Mouse (Mus musculus) heart, embryonic 15.5 days (tissue): ENCODE measurements at regions not wholly inside any gene's neighbourhood (a gene's known extent, or its start where the extent isn't known, plus 50 kb on each side); places are given as distances from the start of the nearest gene placed in this dataset.
"Not testable (repeated sequence)": the region's sequence is repeated elsewhere in the genome, so short reads cannot be mapped to it uniquely, and the experiment has no call there.

Experiments used
- ATAC-seq: fragments of 200-750 bp; cut with Nextera tagmentation; replicated peaks from 2 replicates; pipeline ENCODE4 v1.8.0; 2017; ENCODE audit warnings: low read depth, moderate TSS enrichment; ENCODE audit not compliant: insufficient number of reproducible peaks, insufficient read depth, low FRiP score
- H3K27ac ChIP-seq: fragments of 300-500 bp; sonication (generic); 2 replicates; pipeline ENCODE4 v1.5.1; 2015; ENCODE audit warnings: mild to moderate bottlenecking, inconsistent platforms
- H3K27me3 ChIP-seq: fragments of 300-500 bp; sonication (generic); 2 replicates; pipeline ENCODE4 v1.6.1; 2015; ENCODE audit warnings: inconsistent platforms
- H3K36me3 ChIP-seq: fragments of 300-500 bp; sonication (generic); 2 replicates; pipeline ENCODE4 v1.6.1; 2015; ENCODE audit warnings: mild to moderate bottlenecking, inconsistent platforms
- H3K4me1 ChIP-seq: fragments of 300-500 bp; sonication (generic); replicated peaks from 2 replicates; pipeline ENCODE4 v1.6.1; 2015; ENCODE audit warnings: inconsistent platforms
- H3K4me2 ChIP-seq: fragments of 300-500 bp; sonication (generic); 2 replicates; pipeline ENCODE4 v1.6.1; 2015; ENCODE audit warnings: inconsistent platforms, mild to moderate bottlenecking, moderate library complexity
- H3K4me3 ChIP-seq: fragments of 300-500 bp; sonication (generic); 2 replicates; pipeline ENCODE4 v1.5.1; 2015; ENCODE audit warnings: mild to moderate bottlenecking, inconsistent platforms
- H3K9ac ChIP-seq: fragments of 300-500 bp; sonication (generic); 2 replicates; pipeline ENCODE4 v1.6.1; 2015; ENCODE audit warnings: mild to moderate bottlenecking, inconsistent platforms
- H3K9me3 ChIP-seq: fragments of 300-500 bp; sonication (generic); replicated peaks from 2 replicates; pipeline ENCODE4 v1.6.1; 2016; ENCODE audit warnings: inconsistent platforms
- WGBS: fragments of 180-500 bp; shearing (Covaris S2); methylation state at CpG from one replicate; pipeline ENCODE4 v1.1.7; 2015; ENCODE audit warnings: mixed read lengths; 5-methylcytosine and 5-hydroxymethylcytosine counted together

GRCm38 (mm10) chrX:75734628-75735302 lies 140.2 kb downstream of the Pls3 start:
- not testable (repeated sequence) for ATAC-seq, H3K36me3 ChIP-seq, H3K9ac ChIP-seq, H3K4me1 ChIP-seq, H3K9me3 ChIP-seq, H3K27ac ChIP-seq, H3K4me3 ChIP-seq, H3K4me2 ChIP-seq, H3K27me3 ChIP-seq
- 55% methylated on average over 9 of the region's 13 CpGs for WGBS

- ATAC-seq, H3K9ac ChIP-seq, H3K27me3 ChIP-seq, H3K4me1 ChIP-seq, H3K4me2 ChIP-seq, H3K36me3 ChIP-seq, H3K27ac ChIP-seq, H3K9me3 ChIP-seq: not testable (repeated sequence)
- WGBS, result 71% methylated on average over 11 of the region's 11 CpGs
- H3K4me3 ChIP-seq, result 0 out of 2 replicates have a peak overlapping the region, but pooled peaks have one; percentile 17
These were observed 141.3 kb downstream of the Pls3 start for GRCm38 (mm10) chrX:75733651-75734050.

GRCm38 (mm10) chrX:75729791-75730190 lies 145.2 kb downstream of the Pls3 start:
- WGBS, result 57% methylated on average over 12 of the region's 12 CpGs
- not testable (repeated sequence) for ATAC-seq

GRCm38 (mm10) chrX:75728507-75728906 lies 146.5 kb downstream of the Pls3 start:
- H3K4me3 ChIP-seq, result no peak overlapping the region
- no peak overlapping the region for H3K4me2 ChIP-seq
- no peaks in the 10 kb centered on the region for H3K9me3 ChIP-seq
- WGBS, result 50% methylated on average over 3 of the region's 4 CpGs
- 0 out of 2 replicates have a peak, but pooled peaks cover 4% of the 10 kb centered on the region for H3K36me3 ChIP-seq
- no peak overlapping the region for H3K9ac ChIP-seq
- no peak for ATAC-seq
- no peaks in the 10 kb centered on the region for H3K27me3 ChIP-seq
- no peak overlapping the region for H3K27ac ChIP-seq
- H3K4me1 ChIP-seq, result no peaks in the 10 kb centered on the region

More at GRCm38 (mm10) chrX:75729791-75730190, 145.2 kb downstream of the Pls3 start:
- not testable (repeated sequence) for H3K9me3 ChIP-seq, H3K4me1 ChIP-seq, H3K27me3 ChIP-seq, H3K4me3 ChIP-seq, H3K4me2 ChIP-seq, H3K36me3 ChIP-seq, H3K9ac ChIP-seq, H3K27ac ChIP-seq

GRCm38 (mm10) chrX:75723542-75723941 lies 145.5 kb upstream of the Rab39b start:
- WGBS, result 54% methylated on average over 36 of the region's 39 CpGs
- peak; percentile 35; the same call in 1 of the 2 replicates for ATAC-seq
- H3K27me3 ChIP-seq, H3K4me3 ChIP-seq, H3K9ac ChIP-seq, H3K27ac ChIP-seq, H3K36me3 ChIP-seq, H3K4me1 ChIP-seq, H3K9me3 ChIP-seq: not testable (repeated sequence)
- H3K4me2 ChIP-seq, result 0 out of 2 replicates have a peak overlapping the region, but pooled peaks have one; percentile 5

- Histone ChIP-seq H3K27ac (no peak overlapping the region), H3K27me3 (no peaks in the 10 kb centered on the region), H3K9ac (no peak overlapping the region), H3K36me3 (no peaks in the 10 kb centered on the region), H3K4me3 (no peak overlapping the region), H3K9me3 (no peaks in the 10 kb centered on the region), H3K4me2 (no peak overlapping the region), H3K4me1 (no peaks in the 10 kb centered on the region)
- 21% methylated on average over 1 of the region's 1 CpGs for WGBS
- ATAC-seq, result no peak; the same call in 1 of the 2 replicates
These were observed 121.9 kb upstream of the Rab39b start for GRCm38 (mm10) chrX:75699949-75700348.

GRCm38 (mm10) chrX:75675271-75675670 lies 97.2 kb upstream of the Rab39b start:
- H3K27ac ChIP-seq, H3K27me3 ChIP-seq, H3K4me1 ChIP-seq, ATAC-seq, H3K9ac ChIP-seq, H3K4me2 ChIP-seq, H3K9me3 ChIP-seq, H3K36me3 ChIP-seq, H3K4me3 ChIP-seq: not testable (repeated sequence)
- WGBS, result 93% methylated on average over 8 of the region's 8 CpGs

- Histone ChIP-seq H3K4me2 (peak overlapping the region; percentile 53), H3K27me3 (no peaks in the 10 kb centered on the region), H3K27ac (no peak overlapping the region), H3K9ac (no peak overlapping the region), H3K4me3 (peak overlapping the region; percentile 43), H3K36me3 (no peaks in the 10 kb centered on the region), H3K4me1 (no peaks in the 10 kb centered on the region), H3K9me3 (no peaks in the 10 kb centered on the region)
- 11% methylated on average over 23 of the region's 23 CpGs for WGBS
- peak; percentile 96 for ATAC-seq
These were observed 96.1 kb upstream of the Rab39b start for GRCm38 (mm10) chrX:75673920-75674665.

GRCm38 (mm10) chrX:75673586-75673919 lies 95.5 kb upstream of the Rab39b start:
- H3K4me3 ChIP-seq, result peak overlapping the region; percentile 33
- peak overlapping the region; percentile 53 for H3K4me2 ChIP-seq
- ATAC-seq, result no peak
- peak overlapping the region; percentile 25; the same call in 1 of the 2 replicates for H3K9ac ChIP-seq
- H3K9me3 ChIP-seq, result no peaks in the 10 kb centered on the region
- H3K27me3 ChIP-seq, result no peaks in the 10 kb centered on the region
- no peak overlapping the region for H3K27ac ChIP-seq
- no peaks in the 10 kb centered on the region for H3K36me3 ChIP-seq
- WGBS, result 49% methylated on average over 13 of the region's 13 CpGs
- no peaks in the 10 kb centered on the region for H3K4me1 ChIP-seq

GRCm38 (mm10) chrX:75672976-75673375 lies 94.9 kb upstream of the Rab39b start:
- peak overlapping the region; percentile 33 for H3K4me3 ChIP-seq
- 76% methylated on average over 13 of the region's 13 CpGs for WGBS
- H3K4me2 ChIP-seq, result peak overlapping the region; percentile 53
- H3K36me3 ChIP-seq, result no peaks in the 10 kb centered on the region
- H3K9me3 ChIP-seq, result no peaks in the 10 kb centered on the region
- H3K4me1 ChIP-seq, result no peaks in the 10 kb centered on the region
- no peak for ATAC-seq
- no peak overlapping the region for H3K27ac ChIP-seq
- 0 out of 2 replicates have a peak overlapping the region, but pooled peaks have one; percentile 25 for H3K9ac ChIP-seq
- H3K27me3 ChIP-seq, result no peaks in the 10 kb centered on the region

GRCm38 (mm10) chrX:75667636-75668035 lies 89.6 kb upstream of the Rab39b start:
- no peak for ATAC-seq
- Histone ChIP-seq H3K27ac (no peak overlapping the region), H3K27me3 (no peaks in the 10 kb centered on the region), H3K4me1 (no peaks in the 10 kb centered on the region), H3K4me3 (no peak overlapping the region), H3K4me2 (no peak overlapping the region), H3K9ac (no peak overlapping the region), H3K36me3 (no peaks in the 10 kb centered on the region), H3K9me3 (no peaks in the 10 kb centered on the region)
- 85% methylated on average over 4 of the region's 4 CpGs for WGBS

- H3K4me2 ChIP-seq, result no peak overlapping the region
- H3K27me3 ChIP-seq, result no peaks in the 10 kb centered on the region
- no peaks in the 10 kb centered on the region for H3K4me1 ChIP-seq
- H3K36me3 ChIP-seq, result no peaks in the 10 kb centered on the region
- no peak overlapping the region for H3K4me3 ChIP-seq
- no peaks in the 10 kb centered on the region for H3K9me3 ChIP-seq
- H3K9ac ChIP-seq, result no peak overlapping the region
- WGBS, result 75% methylated on average over 7 of the region's 7 CpGs
- H3K27ac ChIP-seq, result no peak overlapping the region
- ATAC-seq, result no peak
These were observed 65.4 kb upstream of the Rab39b start for GRCm38 (mm10) chrX:75643402-75643801.
